Comparison of ENCODE assay signal across 11 mouse cellular contexts in genomic region chr6:94620801-94621301, GRCm38 (mm10).
DNase-seq lines count a peak whose midpoint lies in the region; ATAC-seq and TF ChIP-seq lines count a peak whose summit lies in the region.
"Had no signal": no experiment of that assay in that cellular context is flagged by ENCODE, and none has a peak within 500 bp of the region (broad histone marks: within the 10 kb centered on the region; RNA-seq: fewer than 3 reads in every experiment).

No protein-coding gene starts in this region.

- WGBS in cerebellum, adult 2 months = 66% methylated on average over 9 of the region's 9 CpGs
- 48% methylated on average over 9 of the region's 9 CpGs for WGBS in heart, postnatal 0 days

- no peak for DNase-seq in cerebellum, adult 2 months
- DNase-seq in cerebellum, postnatal 14 days = no peak
- DNase-seq in urinary bladder, postnatal 14 days (ENCODE audit: low spot score) = peak; percentile 34
- DNase-seq in urinary bladder, adult 2 months (ENCODE audit: low spot score) = no peak
- DNase-seq in heart, postnatal 0 days (ENCODE audit: low spot score) = no peak
- no peak for DNase-seq in retina, postnatal 1 day
- DNase-seq in B cell, adult 2 months = no peak
- DNase-seq in thymus, postnatal 25 days = no peak
- DNase-seq: spleen, adult 18-20 months had no signal

- H3K27ac ChIP-seq in cerebellum, adult 2 months (ENCODE audit: insufficient read depth, low read length) = peak overlapping the region; percentile 13; the same call in 1 of the 2 replicates
- H3K27ac ChIP-seq in heart, postnatal 0 days (ENCODE audit: low read depth) = no peak overlapping the region
- H3K27ac ChIP-seq: embryonic facial prominence, embryonic 12.5 days had no signal

- no peak overlapping the region for H3K9ac ChIP-seq in heart, postnatal 0 days (replicated peaks; ENCODE audit: low read depth, low read length)
- H3K9ac ChIP-seq: embryonic facial prominence, embryonic 12.5 days had no signal

- TF ChIP-seq EP300 in heart, postnatal 0 days (IDR thresholded peaks at IDR 0.05; ENCODE audit: low read depth) = no peak

- no peaks in the 10 kb centered on the region for H3K27me3 ChIP-seq in cerebellum, adult 2 months (ENCODE audit: control insufficient read depth, insufficient read depth, low read length)
- no peaks in the 10 kb centered on the region for H3K27me3 ChIP-seq in heart, postnatal 0 days (ENCODE audit: control insufficient read depth, insufficient read depth, low read length)
- H3K27me3 ChIP-seq: embryonic facial prominence, embryonic 12.5 days had no signal

- TF ChIP-seq POLR2A in cerebellum, adult 2 months (IDR thresholded peaks at IDR 0.05; ENCODE audit: borderline replicate concordance, insufficient read depth, low read length) = no peak

- H3K36me3 ChIP-seq in heart, postnatal 0 days (replicated peaks; ENCODE audit: control insufficient read depth, insufficient read depth, low read length) = peaks cover 43% of the 10 kb centered on the region

- no peak for TF ChIP-seq CTCF in cerebellum, adult 2 months (IDR thresholded peaks at IDR 0.05; ENCODE audit: borderline replicate concordance, insufficient read depth, low read depth, low read length)
- TF ChIP-seq CTCF in heart, postnatal 0 days (IDR thresholded peaks at IDR 0.05; ENCODE audit: low read depth) = no peak

- ATAC-seq in heart, postnatal 0 days (ENCODE audit: insufficient read depth, low read depth) = 0 out of 2 replicates have a peak, but pooled peaks have one; percentile 21
- ATAC-seq: intestine, embryonic 16.5 days had no signal

- peaks cover 2% of the 10 kb centered on the region for H3K4me1 ChIP-seq in cerebellum, adult 2 months (ENCODE audit: control insufficient read depth, insufficient read depth, low read length)
- peaks cover 11% of the 10 kb centered on the region; the same call in 1 of the 2 replicates for H3K4me1 ChIP-seq in heart, postnatal 0 days (ENCODE audit: control insufficient read depth, insufficient read depth)

- H3K4me2 ChIP-seq in heart, postnatal 0 days (ENCODE audit: low read depth, low read length) = no peak overlapping the region
- H3K4me2 ChIP-seq: embryonic facial prominence, embryonic 12.5 days had no signal

- H3K9me3 ChIP-seq in heart, postnatal 0 days (replicated peaks; ENCODE audit: control insufficient read depth, low read length) = no peaks in the 10 kb centered on the region
- H3K9me3 ChIP-seq: embryonic facial prominence, embryonic 12.5 days had no signal

- H3K4me3 ChIP-seq in cerebellum, adult 2 months (replicated peaks; ENCODE audit: insufficient read depth, low read depth, low read length) = no peak overlapping the region
- H3K4me3 ChIP-seq in heart, postnatal 0 days (ENCODE audit: low read depth, low read length) = no peak overlapping the region
- H3K4me3 ChIP-seq: embryonic facial prominence, embryonic 12.5 days had no signal
